Mouse (Mus musculus): Measurements from ENCODE around the gene Scgb1b7.
"Not testable (repeated sequence)": the region's sequence is repeated elsewhere in the genome, so short reads cannot be mapped to it uniquely, and the experiment has no call there.

Gene Scgb1b7

GRCm38 (mm10) chr7:31712365-31712764, at the start of gene Scgb1b7:
Gene Scgb1b7, plus strand, starts transcription at chr7:31712665.
- not testable (repeated sequence) for DNase-seq (ENCODE audit: low read depth)

GRCm38 (mm10) chr7:31705657-31706056, 6.8 kb upstream of the Scgb1b7 start, which contains the start of gene Scgb2b7:
Gene Scgb2b7, minus strand, starts transcription at chr7:31705757.
- DNase-seq (ENCODE audit: low read depth): not testable (repeated sequence)
